Mouse (Mus musculus) lung, adult 2 months (tissue): ENCODE measurements around the gene Manba.

Source experiments
- CTCF ChIP-seq: fragments of 200-500 bp; IDR thresholded peaks from 2 replicates; pipeline ENCODE4 v1.5.1; 2011; ENCODE audit warnings: mild to moderate bottlenecking, low read length, control low read depth; ENCODE audit not compliant: insufficient read depth
- POLR2A ChIP-seq: fragments of 200-500 bp; IDR thresholded peaks from 2 replicates; pipeline ENCODE4 v1.6.1; 2011; ENCODE audit warnings: low read depth, mild to moderate bottlenecking, control low read depth, low read length, borderline replicate concordance; ENCODE audit errors: extremely low read depth

GRCm38 (mm10) chr3:135590471-135590870, 105.1 kb downstream of the Manba start:
- TF ChIP-seq CTCF (no peak), POLR2A (no peak)
